Mouse (Mus musculus) MEL-GATA-1-ER (cell line): ENCODE results near the gene Smg6.
A peak's percentile ranks its signal among the peaks of the same experiment; 100 is the strongest.

Experiments
- DNase-seq: peaks from one replicate; pipeline ENCODE4 v3.0.0-alpha.2; 2012; ENCODE audit warnings: low read depth; ENCODE audit errors: extremely low read depth

Smg6 gene

DNA sequence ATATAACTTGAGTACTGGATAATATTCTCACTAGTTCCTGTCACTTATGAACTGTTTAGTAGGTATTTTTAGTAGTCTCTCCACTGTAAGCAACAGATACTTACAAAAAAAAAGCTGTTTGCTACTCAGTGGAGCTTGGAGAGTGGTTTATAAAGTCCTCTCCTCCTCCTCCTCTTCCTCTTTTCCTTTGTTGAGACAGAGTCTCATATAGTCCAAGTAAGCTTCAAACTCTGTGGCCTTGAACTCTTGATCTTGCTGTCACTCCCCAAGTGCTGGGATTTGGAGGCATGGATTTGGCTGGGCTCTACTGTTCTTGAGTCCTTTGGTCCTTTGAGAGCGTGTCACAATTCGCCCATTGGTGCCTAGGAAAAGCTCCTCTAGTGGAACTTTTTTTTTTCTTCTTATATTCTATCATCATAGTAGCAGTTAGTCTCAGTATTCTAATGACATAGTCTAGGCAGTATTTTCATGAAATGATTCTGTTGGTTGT lies 1.7 kb downstream of the Smg6 start:
- peak; percentile 29 for DNase-seq

DNA sequence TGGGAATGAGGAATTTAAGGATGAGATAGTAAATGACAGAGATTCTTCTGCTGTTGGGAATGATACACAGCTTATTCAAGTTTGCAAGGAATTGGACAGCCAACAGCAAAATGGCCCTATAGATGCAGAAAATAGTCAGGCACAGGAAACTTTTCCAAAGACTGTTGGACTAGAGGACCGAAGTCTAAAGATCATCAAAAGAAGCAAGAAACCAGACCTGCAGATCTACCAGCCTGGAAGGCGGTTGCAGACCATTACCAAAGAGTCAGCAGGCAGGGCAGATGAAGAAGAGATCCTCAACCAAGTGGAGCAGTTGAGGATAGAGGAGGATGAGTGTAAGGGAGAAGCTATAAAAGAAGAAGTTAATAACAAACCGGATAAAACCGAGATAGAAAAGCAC lies 3.5 kb downstream of the Smg6 start:
- no peak for DNase-seq

DNA sequence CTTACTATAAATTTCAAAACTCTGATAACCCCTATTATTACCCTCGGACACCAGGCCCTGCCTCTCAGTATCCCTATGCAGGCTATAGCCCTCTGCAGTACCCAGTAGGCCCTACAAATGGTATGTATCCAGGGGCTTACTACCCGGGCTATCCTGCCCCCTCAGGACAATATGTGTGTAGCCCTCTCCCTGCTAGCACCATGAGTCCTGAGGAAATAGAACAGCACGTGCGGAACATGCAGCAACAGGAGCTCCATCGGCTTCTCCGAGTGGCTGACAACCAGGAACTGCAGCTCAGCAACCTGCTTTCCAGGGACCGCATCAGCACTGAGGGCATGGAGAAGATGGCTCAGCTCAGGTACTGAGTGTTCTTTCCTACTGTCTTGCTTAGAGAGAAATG lies 4.8 kb downstream of the Smg6 start:
- DNase-seq, result no peak

DNA sequence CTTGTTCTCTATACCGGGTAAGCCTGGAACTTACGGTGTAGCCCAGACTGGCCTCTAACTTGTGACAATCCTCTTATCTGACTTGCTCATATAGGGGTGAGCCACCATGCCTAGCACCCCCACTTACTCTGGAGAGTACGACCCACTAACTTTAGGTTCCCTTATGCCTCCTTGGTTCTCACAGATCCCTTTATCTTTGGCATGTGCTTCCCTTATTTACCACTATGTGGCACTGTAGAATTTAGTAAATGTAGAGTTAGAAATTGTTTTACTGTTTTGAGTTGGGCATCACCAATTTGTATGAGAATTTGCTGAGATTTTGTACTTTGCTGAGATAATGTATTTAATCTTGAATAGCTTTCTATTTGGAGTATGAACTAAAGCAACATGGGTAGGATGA lies 20.7 kb downstream of the Smg6 start:
- peak; percentile 34 for DNase-seq

DNA sequence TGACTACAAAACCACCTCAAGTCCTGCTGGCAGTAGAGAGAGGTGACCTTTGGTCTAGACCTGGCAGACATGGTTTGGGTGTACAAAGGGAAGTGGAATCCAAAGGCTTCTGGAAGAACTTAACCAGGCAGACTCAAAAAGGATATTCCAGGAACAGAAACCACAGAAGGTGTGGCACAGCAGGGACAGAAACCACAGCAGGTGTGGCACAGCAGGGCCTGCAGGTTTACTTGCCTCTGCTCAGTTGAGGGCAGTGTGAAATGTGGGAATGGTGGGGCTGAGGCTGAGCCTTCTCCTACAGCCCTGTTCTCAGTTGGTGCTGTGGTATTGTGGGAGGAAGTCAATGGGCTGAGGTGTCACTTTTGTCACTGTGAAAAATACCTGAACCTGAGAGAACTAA lies 29.3 kb downstream of the Smg6 start:
- DNase-seq, result no peak

DNA sequence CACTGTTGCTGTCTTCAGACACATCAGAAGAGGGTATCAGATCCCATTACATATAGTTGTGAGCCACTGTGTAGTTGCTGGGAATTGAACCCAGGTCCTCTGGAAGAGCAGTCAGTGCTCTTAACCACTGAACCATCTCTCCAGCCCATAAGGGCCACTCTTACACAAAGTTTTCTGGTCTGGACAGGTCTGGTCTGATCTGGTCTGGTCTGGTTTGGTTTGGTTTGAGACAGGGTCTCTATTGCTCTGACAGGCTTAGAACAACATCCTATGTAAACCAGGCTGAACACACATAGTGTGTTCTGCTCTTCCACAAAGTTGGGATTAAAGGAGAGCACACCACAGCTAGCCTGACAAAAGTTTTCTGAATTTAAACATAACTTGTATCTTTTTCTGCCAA lies 30.4 kb downstream of the Smg6 start:
- DNase-seq, result no peak

DNA sequence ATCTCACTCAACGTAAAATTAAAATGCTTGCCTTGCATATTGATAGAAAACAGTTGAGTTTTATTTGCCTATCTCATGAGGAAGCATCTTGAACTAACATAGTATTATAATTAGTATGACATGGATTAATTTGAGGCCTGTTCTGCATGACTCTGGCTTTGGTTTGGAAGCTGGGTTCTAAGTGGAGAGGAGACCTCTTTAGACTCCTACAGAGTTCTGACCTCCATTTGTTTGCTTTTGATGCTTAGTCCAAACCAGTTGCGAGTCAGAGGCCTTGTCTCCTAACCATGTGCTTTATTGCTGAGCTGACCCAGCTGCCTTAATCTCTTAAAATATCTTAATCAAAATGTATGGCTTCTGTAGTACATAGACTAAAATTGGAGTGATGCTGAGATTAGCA lies 32.0 kb downstream of the Smg6 start:
- no peak for DNase-seq

DNA sequence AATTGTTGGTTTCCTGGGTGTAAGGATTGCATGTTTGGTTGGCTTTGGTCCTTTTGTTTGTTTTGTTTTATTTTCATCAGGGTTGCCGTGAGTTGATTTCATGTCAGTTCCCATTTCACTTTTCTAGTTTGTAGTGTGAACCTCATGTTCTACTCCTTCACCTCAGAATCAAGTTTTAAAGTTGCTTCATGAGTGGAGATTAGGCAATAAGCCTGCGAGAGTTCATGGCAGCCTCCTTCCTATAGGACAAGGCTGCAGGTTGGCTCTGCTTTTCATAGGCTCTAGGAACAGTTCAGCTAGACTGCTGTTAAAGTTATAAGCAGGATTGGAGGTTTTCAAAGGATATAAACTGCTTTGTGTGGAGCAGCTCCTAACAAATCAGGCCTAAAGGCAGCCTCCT lies 33.9 kb downstream of the Smg6 start:
- DNase-seq, result no peak

DNA sequence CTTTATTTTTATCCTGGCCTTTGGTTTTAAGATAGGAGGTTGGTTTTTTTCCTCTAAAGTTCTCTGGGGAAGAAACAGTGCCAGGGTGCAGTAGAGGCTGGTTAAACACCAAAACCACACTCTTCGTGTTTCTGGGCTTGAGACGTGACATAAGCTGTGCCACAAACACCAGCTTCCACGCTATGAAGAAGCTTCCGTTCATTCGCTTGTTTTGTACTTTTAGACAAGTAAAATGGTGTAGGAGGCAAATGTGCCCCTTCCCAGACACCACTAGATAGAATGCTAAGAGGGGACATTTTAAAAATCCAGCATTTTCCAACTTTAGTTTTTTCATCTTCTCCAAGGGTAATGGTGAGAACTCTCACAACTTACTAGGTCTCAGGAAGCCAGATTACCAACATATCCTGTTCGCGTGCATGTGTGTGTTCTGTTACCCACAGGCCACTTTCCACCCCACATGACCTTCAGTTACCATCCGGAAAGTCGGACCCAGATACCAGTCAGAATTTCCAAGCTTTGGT lies 34.5 kb downstream of the Smg6 start:
- DNase-seq, result no peak

DNA sequence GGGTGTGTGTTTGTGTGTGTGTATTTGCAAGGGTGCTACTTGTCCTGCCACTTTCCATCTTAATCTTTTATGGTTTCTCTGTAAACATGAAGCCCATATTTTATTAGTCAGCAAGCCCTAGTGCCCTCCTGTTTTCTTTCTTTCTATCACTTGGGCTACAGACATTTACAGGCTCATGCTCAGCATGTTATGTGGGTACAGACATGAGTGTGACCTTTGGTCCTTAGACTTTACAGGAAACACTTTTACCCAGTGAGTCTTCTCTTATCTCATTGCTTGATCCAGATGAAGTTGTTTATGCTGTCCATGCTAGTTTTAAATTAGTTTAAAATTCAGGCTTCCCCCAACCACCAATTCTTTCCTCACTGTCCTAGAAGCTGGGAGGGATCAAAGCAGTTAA lies 36.3 kb downstream of the Smg6 start:
- no peak for DNase-seq

DNA sequence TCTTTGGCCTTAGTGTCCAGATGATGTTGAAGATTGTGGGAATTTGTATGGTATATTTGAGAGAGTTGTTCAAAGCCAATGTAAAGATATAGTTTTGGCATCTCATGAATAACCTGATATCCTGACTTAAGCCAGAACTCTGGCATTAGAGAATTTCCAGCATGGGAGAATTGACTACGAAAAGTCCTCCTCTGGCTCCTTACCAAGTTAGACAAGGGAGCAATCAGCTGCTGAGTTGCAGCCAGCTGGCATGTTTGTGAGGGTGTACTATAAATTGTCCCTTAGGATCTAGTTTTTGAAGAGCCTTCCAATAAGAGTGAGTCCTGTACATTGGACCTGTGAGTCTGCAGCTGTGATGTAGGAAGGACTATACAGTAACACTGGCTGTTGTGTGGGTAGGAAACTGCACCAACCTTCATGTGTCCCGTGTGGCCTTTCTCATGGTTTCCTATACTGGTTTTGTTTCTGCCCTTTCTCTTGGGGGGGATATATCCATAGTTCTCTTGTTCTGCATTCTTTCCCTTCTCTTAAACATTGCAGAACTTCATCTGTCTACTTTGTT lies 37.3 kb downstream of the Smg6 start:
- DNase-seq, result no peak

DNA sequence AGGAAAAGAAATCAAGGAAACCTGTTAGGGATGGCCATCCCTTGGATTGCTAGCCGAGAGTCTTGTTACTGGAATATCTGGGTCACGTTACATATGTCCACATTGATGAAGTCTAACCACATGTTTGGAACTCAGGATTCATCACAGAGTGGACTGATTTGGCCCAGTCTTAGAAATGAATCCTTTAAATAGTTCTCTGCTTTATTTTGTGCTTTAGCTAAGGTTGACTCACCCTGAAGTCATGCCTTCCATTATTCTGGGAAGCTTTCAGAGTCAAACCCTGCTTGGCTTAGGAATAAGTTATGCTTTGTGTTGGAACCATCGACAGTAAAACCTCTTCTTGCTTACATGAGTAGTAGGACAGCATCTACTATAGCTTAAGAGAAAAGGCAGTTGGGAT lies 39.9 kb downstream of the Smg6 start:
- no peak for DNase-seq

DNA sequence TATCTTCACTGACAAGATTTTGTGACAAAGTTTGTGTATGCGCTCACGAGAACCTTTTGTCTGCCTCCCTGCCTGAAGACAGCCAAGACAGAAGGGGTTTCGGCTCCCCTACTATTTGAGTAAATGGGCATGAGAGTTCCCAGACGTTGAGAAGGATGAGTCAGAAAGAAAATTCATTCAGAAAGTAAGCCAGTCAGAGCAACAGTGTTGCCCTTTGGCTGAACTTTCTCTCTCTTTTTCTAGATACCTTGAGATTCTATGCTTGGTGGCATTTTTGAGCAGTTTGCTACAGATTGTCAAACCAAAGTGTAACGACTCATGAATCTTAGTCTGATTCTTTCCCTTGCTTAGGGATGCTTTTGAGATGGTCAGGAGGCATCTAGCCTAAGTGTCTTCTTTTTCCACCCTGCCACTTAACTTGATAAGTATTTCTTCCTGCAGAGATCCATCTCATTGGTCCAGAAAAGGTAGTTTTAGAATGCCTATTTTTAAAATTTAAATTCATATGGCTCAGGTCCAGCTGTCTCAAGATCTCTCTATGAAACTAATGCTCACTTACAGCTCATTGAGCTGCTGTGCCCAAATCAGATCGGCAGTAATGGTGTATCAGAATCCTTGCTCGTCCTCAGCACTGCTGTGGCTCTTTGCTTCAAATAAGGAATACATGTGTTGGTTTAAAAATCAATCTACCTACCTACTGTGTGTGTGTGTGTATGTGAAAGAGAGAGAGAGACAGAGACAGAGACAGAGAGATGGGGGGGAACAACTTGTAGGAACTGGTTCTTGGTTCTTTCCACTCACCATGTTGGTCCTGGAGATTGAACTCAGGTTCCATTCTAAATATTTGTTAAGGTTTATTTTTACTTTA lies 47.9 kb downstream of the Smg6 start:
- no peak for DNase-seq

DNA sequence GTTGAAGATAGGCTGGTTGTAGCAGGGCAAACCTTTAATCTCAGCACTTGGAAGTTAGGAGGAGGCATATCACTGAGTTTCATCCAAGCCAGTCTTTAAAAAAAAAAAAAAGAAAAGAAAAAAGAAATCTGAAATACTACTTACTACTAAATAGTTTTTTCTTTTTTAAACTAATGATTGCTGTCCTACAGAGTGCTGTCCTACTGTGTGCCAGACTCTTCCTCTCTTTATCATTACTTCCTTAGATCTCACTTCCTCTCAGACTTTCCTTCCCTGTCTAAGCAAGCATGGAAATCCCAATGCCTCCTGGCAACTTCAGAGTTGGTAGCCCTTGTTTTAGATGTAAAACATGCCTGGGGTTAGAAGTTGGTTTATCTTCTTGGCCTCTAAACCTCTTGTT lies 49.0 kb downstream of the Smg6 start:
- DNase-seq, result no peak

DNA sequence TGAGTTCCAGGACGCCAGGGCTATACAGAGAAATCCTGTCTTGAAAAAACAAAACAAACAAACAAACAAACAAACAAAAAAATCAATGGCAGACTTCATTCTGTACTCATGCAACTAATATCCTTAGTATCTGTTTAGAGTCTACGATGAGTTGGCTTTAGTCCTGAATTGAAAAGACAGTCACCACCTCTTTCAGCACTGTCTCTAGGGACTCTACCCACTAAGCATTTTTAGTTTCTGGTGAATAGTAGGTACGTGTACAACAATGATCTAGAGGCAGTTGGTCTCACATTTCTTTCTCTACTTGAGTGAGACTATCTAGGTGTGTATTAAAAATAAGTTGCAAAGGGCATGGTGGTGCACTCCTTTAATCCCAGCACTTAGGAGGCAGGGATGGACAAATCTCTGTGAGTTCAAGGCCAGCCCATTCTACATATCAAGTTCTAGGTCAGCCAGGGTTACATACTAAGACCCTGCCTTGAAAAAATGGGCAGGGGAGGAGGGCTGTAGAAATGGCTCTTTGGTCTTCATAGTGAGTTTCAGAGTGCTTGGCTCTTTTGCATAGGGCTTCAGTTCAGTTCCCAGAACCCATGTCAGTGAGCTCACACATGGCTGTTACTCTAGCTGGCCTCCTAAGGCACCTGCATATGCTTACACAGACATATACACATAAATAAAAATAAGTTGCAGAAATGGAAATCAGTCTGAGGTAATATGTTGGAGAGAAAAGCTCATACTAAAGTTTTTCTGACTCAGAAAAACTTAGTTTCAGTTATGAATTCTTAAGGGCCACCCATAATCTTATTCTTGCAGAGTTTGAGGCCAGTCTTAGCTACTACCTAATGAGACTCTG lies 51.4 kb downstream of the Smg6 start:
- no peak for DNase-seq

DNA sequence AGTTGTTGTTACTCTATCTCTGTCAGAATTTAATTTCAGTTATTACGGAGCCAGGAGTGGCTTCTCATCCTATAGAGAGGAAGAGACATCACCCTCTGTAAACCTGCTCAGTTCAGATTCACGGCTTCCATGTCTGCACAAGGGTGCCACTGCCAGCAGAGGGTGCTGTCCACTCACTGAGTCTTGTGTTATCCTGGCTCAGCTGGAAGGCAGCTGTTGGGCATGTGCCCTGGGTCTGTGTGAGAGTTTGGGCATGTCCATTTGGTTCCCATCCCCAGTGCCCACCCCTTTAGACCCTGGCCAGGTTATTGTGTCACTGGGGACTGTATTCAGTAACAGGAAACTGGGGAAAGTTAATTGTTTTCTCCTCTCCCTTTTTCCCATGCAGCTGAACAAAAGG lies 55.8 kb downstream of the Smg6 start:
- DNase-seq, result peak; percentile 46

DNA sequence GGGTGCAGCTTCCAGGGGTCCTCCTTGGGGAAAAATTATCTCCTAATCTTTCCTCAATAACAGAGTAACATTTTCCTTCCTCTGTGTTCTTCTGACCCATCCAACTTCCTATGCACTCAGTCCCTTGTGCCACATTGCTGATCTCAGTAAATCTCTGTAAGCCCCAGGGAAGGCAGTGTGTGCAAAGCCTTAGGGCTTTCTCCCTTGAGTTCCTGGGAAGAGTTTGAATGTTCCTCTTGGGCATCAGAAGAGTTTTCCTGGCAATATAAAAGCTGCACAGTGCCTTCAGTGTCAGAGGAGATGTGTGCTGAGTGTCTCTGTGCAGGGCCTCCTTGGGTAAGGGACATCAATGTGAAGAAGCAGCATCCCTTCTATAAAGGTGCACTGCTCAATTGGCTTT lies 56.6 kb downstream of the Smg6 start:
- DNase-seq, result no peak

DNA sequence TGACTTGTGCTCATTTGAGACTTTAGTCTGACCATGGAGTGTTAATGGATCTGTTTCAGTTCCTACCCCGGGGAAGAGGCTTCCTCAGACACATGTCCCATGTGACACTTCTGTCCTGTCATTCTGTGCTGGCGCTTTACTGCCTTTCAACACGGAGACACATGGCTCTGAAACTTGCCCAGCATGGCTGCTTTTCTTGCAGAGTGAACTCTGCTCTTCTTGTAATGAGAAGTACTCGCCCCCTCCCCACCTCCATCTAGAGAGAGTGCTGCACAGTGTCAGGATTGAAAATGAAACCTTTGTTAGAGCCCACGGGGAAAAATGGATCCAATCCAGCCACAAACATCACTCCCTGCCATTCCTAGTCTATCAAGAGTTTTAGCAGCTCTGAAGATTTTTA lies 62.5 kb downstream of the Smg6 start:
- no peak for DNase-seq

DNA sequence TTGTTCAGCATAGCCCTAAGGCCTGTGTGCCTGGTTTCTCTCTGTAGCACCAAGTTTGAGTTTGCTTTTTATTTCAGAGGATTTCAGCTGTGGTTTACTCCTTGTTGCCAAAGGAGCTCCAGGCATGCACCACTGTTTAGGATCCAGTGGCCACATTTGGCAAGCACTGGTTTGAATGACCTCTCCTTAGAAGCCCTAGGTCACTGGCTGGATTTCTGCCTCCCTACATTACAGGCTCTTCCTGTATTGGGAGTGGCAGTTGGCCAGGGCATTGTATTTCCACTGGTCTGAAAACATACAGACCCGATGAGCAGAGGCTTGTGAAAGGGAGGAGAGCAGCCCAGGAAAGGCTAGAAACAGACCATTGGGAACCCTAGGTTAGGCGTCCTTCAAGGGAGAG lies 63.4 kb downstream of the Smg6 start:
- no peak for DNase-seq

DNA sequence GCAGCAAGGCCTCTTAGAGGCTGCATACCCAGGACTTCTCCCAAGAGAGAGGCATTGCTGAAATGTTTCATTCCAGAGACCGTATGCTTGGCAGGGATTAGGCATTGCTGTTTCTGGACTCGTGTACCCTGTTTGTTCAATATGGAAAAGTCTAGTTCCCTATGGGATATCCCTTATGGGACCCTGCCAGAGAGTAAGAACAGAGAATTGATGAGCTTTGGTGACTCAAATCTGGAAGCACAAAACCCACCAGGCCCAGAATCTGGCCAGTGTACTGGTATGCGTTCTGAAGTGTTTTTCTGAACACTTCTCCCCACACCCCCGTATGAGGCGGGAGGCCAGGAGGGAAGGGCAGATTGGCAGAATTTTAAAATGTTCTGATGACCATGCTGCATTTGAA lies 64.9 kb downstream of the Smg6 start:
- no peak for DNase-seq

DNA sequence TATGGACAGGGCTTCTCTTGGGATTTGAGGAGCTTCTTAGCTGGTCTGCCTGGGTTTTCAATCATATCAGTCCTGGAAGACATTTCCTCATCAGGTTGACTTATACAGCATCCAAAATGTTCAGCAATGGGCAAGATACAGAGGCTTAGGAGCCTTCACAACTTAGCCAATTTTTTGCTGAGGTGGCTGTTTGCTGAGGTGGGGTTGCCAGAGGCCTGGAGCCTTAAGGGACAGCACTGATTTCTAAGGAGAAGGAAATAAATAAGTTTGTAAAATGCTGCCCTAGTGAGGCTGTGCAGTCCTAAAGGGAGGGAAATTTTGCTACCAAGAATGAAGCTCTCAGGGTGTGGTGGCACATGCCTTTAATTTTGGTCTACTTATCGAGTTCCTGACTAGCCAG lies 65.7 kb downstream of the Smg6 start:
- DNase-seq, result no peak

DNA sequence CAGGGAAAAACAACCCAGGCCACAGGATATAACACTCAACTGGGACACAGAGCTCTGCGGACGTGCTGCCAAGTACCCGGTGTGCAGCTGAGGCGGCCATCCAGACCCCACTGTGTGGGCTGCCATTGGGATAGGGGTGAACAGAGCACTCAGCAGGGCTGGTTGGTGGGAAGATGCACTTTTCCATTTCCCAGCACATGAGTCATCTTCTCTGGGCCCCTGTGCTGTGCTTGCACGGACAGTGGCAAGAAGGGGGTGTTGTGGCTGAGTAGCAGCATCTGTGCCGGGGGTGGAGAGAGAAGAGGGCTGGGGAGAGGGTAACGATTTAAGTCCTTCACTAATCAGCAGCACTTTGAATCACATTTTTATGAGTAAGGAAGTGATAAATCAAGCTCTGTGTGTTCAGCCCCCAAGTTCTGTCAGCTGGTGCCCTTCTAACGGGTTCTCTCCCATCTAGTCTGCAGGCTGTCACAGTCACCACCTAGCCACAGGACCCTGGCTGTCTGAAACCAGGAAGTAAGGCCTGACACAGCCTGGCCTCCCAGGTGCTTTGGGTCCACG lies 66.9 kb downstream of the Smg6 start:
- no peak for DNase-seq
